Mouse (Mus musculus): Measurements from ENCODE around the gene Pfkl.

DNA sequence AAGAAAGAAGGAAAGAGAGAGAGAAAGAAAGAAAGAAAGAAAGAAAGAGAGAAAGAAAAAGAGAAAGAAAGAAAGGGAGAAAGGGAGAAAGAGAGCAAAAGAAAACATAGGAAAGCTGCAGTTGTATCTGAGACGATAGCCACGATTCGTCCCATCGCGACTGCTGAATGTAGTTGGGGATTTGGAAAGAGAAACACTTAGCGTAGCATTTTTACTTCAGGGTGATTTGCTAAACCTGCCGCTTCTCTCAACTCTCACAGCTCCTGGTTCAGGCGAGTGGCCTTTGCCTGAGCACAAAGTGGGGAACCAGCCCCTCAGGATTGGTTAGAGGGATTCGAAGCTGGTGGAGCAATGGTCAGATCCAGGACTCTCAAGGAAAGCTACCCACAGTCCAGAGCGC is 452 bp upstream of the Pfkl start:
- TF ChIP-seq POLR2A (IDR thresholded peaks at IDR 0.05; ENCODE audit: borderline replicate concordance, low read depth, low read length) (no peak), CTCF (IDR thresholded peaks at IDR 0.05; ENCODE audit: low read depth, low read length) (no peak)
